Mouse (Mus musculus) heart, embryonic 15.5 days (tissue): ENCODE measurements at regions not wholly inside any gene's neighbourhood (a gene's known extent, or its start where the extent isn't known, plus 50 kb on each side); places are given as distances from the start of the nearest gene placed in this dataset.
A peak's percentile ranks its signal among the peaks of the same experiment; 100 is the strongest.

Source experiments
- ATAC-seq: fragments of 200-750 bp; cut with Nextera tagmentation; replicated peaks from 2 replicates; pipeline ENCODE4 v1.8.0; 2017; ENCODE audit warnings: low read depth, moderate TSS enrichment; ENCODE audit not compliant: insufficient number of reproducible peaks, insufficient read depth, low FRiP score
- H3K27ac ChIP-seq: fragments of 300-500 bp; sonication (generic); 2 replicates; pipeline ENCODE4 v1.5.1; 2015; ENCODE audit warnings: mild to moderate bottlenecking, inconsistent platforms
- H3K27me3 ChIP-seq: fragments of 300-500 bp; sonication (generic); 2 replicates; pipeline ENCODE4 v1.6.1; 2015; ENCODE audit warnings: inconsistent platforms
- H3K36me3 ChIP-seq: fragments of 300-500 bp; sonication (generic); 2 replicates; pipeline ENCODE4 v1.6.1; 2015; ENCODE audit warnings: mild to moderate bottlenecking, inconsistent platforms
- H3K4me1 ChIP-seq: fragments of 300-500 bp; sonication (generic); replicated peaks from 2 replicates; pipeline ENCODE4 v1.6.1; 2015; ENCODE audit warnings: inconsistent platforms
- H3K4me2 ChIP-seq: fragments of 300-500 bp; sonication (generic); 2 replicates; pipeline ENCODE4 v1.6.1; 2015; ENCODE audit warnings: inconsistent platforms, mild to moderate bottlenecking, moderate library complexity
- H3K4me3 ChIP-seq: fragments of 300-500 bp; sonication (generic); 2 replicates; pipeline ENCODE4 v1.5.1; 2015; ENCODE audit warnings: mild to moderate bottlenecking, inconsistent platforms
- H3K9ac ChIP-seq: fragments of 300-500 bp; sonication (generic); 2 replicates; pipeline ENCODE4 v1.6.1; 2015; ENCODE audit warnings: mild to moderate bottlenecking, inconsistent platforms
- H3K9me3 ChIP-seq: fragments of 300-500 bp; sonication (generic); replicated peaks from 2 replicates; pipeline ENCODE4 v1.6.1; 2016; ENCODE audit warnings: inconsistent platforms
- WGBS: fragments of 180-500 bp; shearing (Covaris S2); methylation state at CpG from one replicate; pipeline ENCODE4 v1.1.7; 2015; ENCODE audit warnings: mixed read lengths; 5-methylcytosine and 5-hydroxymethylcytosine counted together

DNA sequence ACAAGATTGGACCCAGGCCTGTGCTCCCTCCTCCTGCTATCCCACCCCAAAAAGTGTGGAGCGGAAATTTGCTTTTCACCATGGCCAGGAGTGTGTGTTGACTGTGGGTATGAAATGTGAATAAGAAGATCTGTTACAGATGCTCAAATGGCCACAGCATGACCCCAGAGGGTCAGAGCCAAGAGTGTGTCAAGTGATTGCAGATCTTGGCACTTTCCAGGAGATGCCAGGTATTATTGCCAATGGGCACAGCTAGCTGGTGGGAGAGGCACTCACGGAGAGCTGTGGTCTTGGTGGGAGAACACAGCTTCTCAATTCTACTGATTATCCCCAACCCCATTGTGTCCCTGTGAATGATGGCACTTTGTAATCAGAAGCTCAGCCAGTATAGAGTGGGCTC lies 62.7 kb downstream of the Smim20 start:
- Histone ChIP-seq H3K36me3 (no peaks in the 10 kb centered on the region), H3K27ac (no peak overlapping the region), H3K4me3 (no peak overlapping the region), H3K9ac (no peak overlapping the region), H3K9me3 (no peaks in the 10 kb centered on the region), H3K27me3 (peaks cover 22% of the 10 kb centered on the region; the same call in 1 of the 2 replicates), H3K4me2 (no peak overlapping the region), H3K4me1 (no peaks in the 10 kb centered on the region)
- 82% methylated on average over 2 of the region's 2 CpGs for WGBS
- no peak for ATAC-seq

DNA sequence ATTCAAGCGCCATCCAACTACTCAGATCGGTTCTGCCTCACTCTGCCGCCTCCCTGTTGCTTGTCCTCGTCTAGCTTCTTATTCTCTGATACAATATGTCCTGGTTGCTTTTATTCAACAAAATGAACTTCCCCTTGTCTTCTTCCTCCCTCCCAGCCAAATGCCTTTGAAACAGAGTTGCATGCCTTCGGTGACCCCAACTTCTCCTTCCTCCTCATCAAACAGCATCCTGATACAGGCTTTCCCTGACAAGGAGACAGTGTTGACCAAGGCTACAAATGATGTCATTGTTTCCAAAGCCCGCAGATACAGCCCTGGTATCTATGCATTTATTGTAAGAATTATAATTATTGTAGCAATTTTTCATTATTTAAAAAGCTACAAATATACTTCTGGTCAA lies 69.8 kb downstream of the Smim20 start:
- Histone ChIP-seq H3K4me2 (no peak overlapping the region), H3K36me3 (no peaks in the 10 kb centered on the region), H3K4me1 (no peaks in the 10 kb centered on the region), H3K27me3 (0 out of 2 replicates have a peak, but pooled peaks cover 5% of the 10 kb centered on the region), H3K9me3 (no peaks in the 10 kb centered on the region), H3K9ac (no peak overlapping the region), H3K4me3 (no peak overlapping the region), H3K27ac (no peak overlapping the region)
- 71% methylated on average over 6 of the region's 6 CpGs for WGBS
- ATAC-seq, result no peak

DNA sequence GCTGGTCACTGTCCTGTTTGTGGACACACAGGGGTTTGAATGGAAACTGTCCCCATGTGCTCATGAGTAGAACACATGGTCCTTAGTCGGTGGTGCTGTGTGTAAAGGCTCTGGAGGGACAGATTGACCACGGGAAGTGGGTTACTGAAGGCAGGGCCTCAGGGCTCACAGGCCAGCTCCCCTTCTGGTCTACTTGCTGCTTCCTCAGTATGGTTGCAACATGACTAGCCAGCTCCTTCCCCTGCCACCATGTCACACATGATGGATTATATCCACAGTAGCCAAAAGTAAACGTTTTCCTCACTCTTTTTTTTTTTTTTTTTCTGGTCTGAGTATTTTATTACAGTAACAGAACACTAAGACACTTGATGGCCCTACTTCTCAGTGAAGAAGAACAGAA lies 70.9 kb downstream of the Smim20 start:
- H3K27me3 ChIP-seq, result 0 out of 2 replicates have a peak, but pooled peaks cover 5% of the 10 kb centered on the region
- H3K9me3 ChIP-seq, result no peaks in the 10 kb centered on the region
- no peak overlapping the region for H3K4me2 ChIP-seq
- no peak for ATAC-seq
- H3K9ac ChIP-seq, result no peak overlapping the region
- WGBS, result 48% methylated on average over 3 of the region's 3 CpGs
- H3K27ac ChIP-seq, result no peak overlapping the region
- no peaks in the 10 kb centered on the region for H3K36me3 ChIP-seq
- no peaks in the 10 kb centered on the region for H3K4me1 ChIP-seq
- H3K4me3 ChIP-seq, result no peak overlapping the region

- Histone ChIP-seq H3K36me3 (no peaks in the 10 kb centered on the region), H3K4me2 (no peak overlapping the region), H3K4me1 (no peaks in the 10 kb centered on the region), H3K9ac (no peak overlapping the region), H3K4me3 (no peak overlapping the region), H3K9me3 (no peaks in the 10 kb centered on the region), H3K27me3 (peaks cover 19% of the 10 kb centered on the region), H3K27ac (no peak overlapping the region)
- WGBS, result 69% methylated on average over 8 of the region's 8 CpGs
- ATAC-seq, result no peak
These were observed 78.3 kb downstream of the Smim20 start for GRCm38 (mm10) chr5:53345164-53345563.

GRCm38 (mm10) chr5:53346028-53346427 lies 79.1 kb downstream of the Smim20 start:
- no peaks in the 10 kb centered on the region for H3K4me1 ChIP-seq
- H3K9me3 ChIP-seq, result no peaks in the 10 kb centered on the region
- WGBS, result 39% methylated on average over 8 of the region's 8 CpGs
- H3K27me3 ChIP-seq, result peaks cover 23% of the 10 kb centered on the region
- ATAC-seq, result no peak
- no peak overlapping the region for H3K27ac ChIP-seq
- no peak overlapping the region for H3K4me2 ChIP-seq
- H3K4me3 ChIP-seq, result no peak overlapping the region
- no peak overlapping the region for H3K9ac ChIP-seq
- no peaks in the 10 kb centered on the region for H3K36me3 ChIP-seq

DNA sequence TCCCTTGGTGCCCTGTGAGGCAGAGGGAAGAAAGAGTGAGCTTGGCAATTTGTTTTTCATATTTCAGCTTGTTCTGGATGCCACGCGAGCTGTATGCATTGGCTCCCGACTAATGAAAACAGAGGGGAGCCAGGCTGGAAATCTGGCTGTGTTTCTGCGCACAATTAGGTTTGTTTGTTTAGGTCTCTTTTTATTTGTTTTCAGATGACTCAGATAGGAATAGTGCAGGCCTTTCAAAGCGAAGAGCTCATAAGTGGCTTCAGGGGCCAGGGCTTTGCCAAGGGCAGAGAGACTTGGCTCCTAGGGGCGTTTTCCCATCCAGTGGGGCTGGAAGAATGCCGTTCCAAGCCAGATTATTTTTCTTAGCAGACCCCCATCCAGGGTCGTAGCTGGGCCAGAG lies 79.9 kb downstream of the Smim20 start:
- Histone ChIP-seq H3K4me1 (no peaks in the 10 kb centered on the region), H3K9ac (no peak overlapping the region), H3K9me3 (no peaks in the 10 kb centered on the region), H3K27ac (no peak overlapping the region), H3K27me3 (peaks cover 28% of the 10 kb centered on the region), H3K36me3 (no peaks in the 10 kb centered on the region), H3K4me2 (no peak overlapping the region), H3K4me3 (no peak overlapping the region)
- WGBS, result 58% methylated on average over 8 of the region's 8 CpGs
- ATAC-seq, result no peak

- 45% methylated on average over 4 of the region's 4 CpGs for WGBS
- H3K4me1 ChIP-seq, result no peaks in the 10 kb centered on the region; the same call in 1 of the 2 replicates
- no peak overlapping the region for H3K9ac ChIP-seq
- no peaks in the 10 kb centered on the region for H3K9me3 ChIP-seq
- ATAC-seq, result no peak
- H3K4me3 ChIP-seq, result no peak overlapping the region
- H3K27ac ChIP-seq, result no peak overlapping the region
- H3K27me3 ChIP-seq, result peaks cover 34% of the 10 kb centered on the region
- no peaks in the 10 kb centered on the region for H3K36me3 ChIP-seq
- no peak overlapping the region for H3K4me2 ChIP-seq
These were observed 86.0 kb downstream of the Smim20 start for GRCm38 (mm10) chr5:53352852-53353251.

- 0 out of 2 replicates have a peak, but pooled peaks have one; percentile 1 for ATAC-seq
- Histone ChIP-seq H3K4me1 (no peaks in the 10 kb centered on the region; the same call in 1 of the 2 replicates), H3K9me3 (no peaks in the 10 kb centered on the region), H3K4me3 (no peak overlapping the region), H3K36me3 (no peaks in the 10 kb centered on the region), H3K27me3 (peaks cover 26% of the 10 kb centered on the region), H3K9ac (no peak overlapping the region), H3K27ac (no peak overlapping the region), H3K4me2 (no peak overlapping the region)
- 91% methylated on average over 3 of the region's 3 CpGs for WGBS
These were observed 87.4 kb downstream of the Smim20 start for GRCm38 (mm10) chr5:53354296-53354695.

DNA sequence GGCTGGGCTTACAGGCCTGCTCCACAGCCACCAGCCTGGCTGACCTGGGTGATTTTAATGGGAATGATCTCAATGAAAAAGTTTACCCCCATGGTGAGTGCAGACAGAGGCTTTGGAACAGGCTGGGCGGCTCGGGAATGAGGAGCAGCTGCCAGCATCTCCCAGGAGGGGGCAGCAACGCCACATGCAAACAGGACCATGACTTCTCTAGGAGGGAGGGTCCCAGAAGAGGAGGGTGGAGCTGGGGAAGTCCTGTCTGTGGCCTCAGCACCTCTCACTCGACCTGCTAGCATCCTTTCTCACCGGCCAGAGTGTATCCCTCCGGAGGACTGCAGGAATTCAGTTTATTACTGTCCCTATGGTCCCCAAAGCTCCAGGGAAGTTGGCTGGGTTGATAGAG lies 88.2 kb downstream of the Smim20 start:
- peak; percentile 61; the same call in 1 of the 2 replicates for ATAC-seq
- Histone ChIP-seq H3K4me1 (no peaks in the 10 kb centered on the region; the same call in 1 of the 2 replicates), H3K4me3 (no peak overlapping the region), H3K27ac (no peak overlapping the region), H3K9ac (no peak overlapping the region), H3K9me3 (no peaks in the 10 kb centered on the region), H3K36me3 (no peaks in the 10 kb centered on the region), H3K27me3 (peaks cover 21% of the 10 kb centered on the region), H3K4me2 (no peak overlapping the region)
- WGBS, result 3% methylated on average over 6 of the region's 6 CpGs

GRCm38 (mm10) chr5:53357086-53357608 lies 90.3 kb downstream of the Smim20 start:
- ATAC-seq, result no peak
- peaks cover 11% of the 10 kb centered on the region; the same call in 1 of the 2 replicates for H3K27me3 ChIP-seq
- H3K4me3 ChIP-seq, result no peak overlapping the region
- H3K4me2 ChIP-seq, result no peak overlapping the region
- no peaks in the 10 kb centered on the region for H3K36me3 ChIP-seq
- no peaks in the 10 kb centered on the region; the same call in 1 of the 2 replicates for H3K4me1 ChIP-seq
- 56% methylated on average over 7 of the region's 7 CpGs for WGBS
- no peak overlapping the region for H3K9ac ChIP-seq
- H3K9me3 ChIP-seq, result no peaks in the 10 kb centered on the region
- no peak overlapping the region for H3K27ac ChIP-seq

DNA sequence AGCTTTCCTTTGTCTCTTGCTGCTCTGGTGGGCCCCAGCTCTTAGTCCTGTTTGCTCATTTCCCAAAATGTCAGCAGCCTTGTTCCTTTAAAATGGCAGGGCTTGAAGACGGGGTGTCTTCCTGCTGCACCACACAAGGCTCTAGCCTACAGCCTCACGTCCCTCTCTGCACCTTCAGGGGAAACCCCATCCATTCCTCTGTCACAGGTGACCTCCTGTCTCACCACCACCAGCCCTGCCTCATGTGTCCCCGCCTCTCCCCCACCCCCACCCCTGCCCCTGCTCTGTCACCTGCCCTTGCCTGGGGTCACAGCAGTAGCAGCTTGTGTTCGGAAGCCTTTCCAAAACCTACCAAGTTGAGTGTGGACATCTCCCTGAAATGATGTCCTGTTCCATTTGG lies 91.3 kb downstream of the Smim20 start:
- H3K27me3 ChIP-seq, result peaks cover 11% of the 10 kb centered on the region; the same call in 1 of the 2 replicates
- H3K9ac ChIP-seq, result no peak overlapping the region
- no peaks in the 10 kb centered on the region for H3K9me3 ChIP-seq
- no peak for ATAC-seq
- H3K27ac ChIP-seq, result no peak overlapping the region
- H3K4me3 ChIP-seq, result no peak overlapping the region
- no peak overlapping the region for H3K4me2 ChIP-seq
- H3K4me1 ChIP-seq, result no peaks in the 10 kb centered on the region
- H3K36me3 ChIP-seq, result no peaks in the 10 kb centered on the region
- 61% methylated on average over 4 of the region's 4 CpGs for WGBS

- Histone ChIP-seq H3K4me3 (no peak overlapping the region), H3K4me2 (no peak overlapping the region), H3K27ac (no peak overlapping the region), H3K36me3 (no peaks in the 10 kb centered on the region), H3K4me1 (no peaks in the 10 kb centered on the region), H3K9ac (no peak overlapping the region), H3K9me3 (no peaks in the 10 kb centered on the region), H3K27me3 (peaks cover 11% of the 10 kb centered on the region; the same call in 1 of the 2 replicates)
- no peak for ATAC-seq
- WGBS, result 60% methylated on average over 12 of the region's 12 CpGs
These were observed 93.0 kb downstream of the Smim20 start for GRCm38 (mm10) chr5:53359887-53360286.
